Mouse (Mus musculus): ENCODE measurements around the gene Ada. TPM values are rescaled to one million over a fixed set of nuclear protein-coding genes. Genes with fewer than 3 reads are reported as not detected.
"Not testable (repeated sequence)": the region's sequence is repeated elsewhere in the genome, so short reads cannot be mapped to it uniquely, and the experiment has no call there.

Ada gene
- total RNA-seq, 2 experiments from 2014 or later, result 0.25 to 0.79 TPM

DNA sequence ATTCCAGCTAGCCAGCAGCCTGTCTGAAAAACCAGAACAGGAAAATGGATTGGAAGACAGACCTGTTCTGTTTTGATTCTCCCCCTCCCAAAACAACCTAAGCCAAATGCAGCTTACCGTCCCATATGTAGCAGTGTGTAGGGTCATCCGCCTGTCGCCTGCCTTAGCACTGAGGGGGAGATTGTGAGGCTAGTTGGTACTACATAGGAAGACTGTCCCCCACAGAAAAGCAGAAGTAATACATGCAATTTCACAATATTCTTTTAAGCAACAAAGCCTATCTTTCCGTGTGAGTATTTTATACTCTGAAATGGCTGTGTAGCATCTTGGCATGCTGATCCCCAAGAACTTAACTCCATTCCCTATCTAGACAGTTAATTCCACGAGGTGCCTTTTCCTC is 47.1 kb downstream of the Ada start:
- no peak for DNase-seq
- intact Hi-C loops (cut with DNase I), result no loop called here

DNA sequence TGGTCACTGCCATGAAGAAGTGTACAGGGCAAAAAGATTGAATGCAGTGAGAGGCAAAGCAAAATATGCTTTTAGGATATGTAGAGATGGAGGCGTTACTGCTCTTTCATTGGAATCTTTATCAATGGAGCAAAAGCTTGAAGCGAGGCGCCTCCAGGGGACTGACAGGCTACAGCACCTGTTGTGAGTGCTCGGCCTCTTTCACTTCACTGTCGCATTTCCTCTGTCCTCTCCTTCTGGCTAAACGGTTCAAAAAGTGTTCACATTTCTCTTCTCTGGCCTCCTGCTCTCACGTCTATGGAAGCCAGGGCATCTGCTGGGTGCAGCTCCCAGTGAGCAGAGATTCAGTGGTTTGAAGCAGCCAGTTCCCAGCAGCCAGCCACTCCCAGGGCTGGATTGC is 47.6 kb downstream of the Ada start:
- no peak for DNase-seq
- intact Hi-C loops (cut with DNase I), result no loop called here

DNA sequence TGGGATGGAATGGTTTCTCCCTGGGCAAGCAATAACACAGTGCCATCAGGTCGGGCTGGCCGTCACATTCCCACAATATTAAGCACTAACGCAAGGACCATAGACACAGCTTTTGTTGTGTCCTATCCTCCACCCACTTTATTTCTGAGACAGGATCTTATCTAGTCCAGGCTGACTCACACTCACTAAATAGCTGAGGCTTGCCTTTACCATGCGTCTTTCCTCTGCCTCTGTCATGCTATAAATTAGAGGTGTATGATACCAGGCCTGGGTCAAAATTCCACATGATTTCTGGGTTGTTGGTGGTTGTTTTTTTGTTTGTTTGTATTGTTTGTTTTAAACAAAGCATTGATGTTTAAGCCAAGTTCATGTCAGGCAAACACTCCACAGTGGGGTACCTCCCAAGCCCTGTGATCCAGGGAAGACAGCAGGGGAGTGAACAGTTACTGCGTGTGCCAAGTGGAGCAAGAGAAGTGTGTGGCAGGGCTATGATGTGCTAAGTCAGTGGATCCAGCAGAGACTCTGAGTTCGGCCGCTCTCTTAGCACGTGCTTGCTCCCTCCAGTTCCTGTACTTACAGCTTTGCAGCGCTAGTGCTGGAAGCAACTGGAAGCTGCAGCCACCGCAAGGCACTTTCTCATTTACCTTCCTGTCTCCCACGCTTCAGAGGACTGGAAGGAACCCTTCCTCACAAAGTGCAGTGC is 50.8 kb downstream of the Ada start:
- no peak for DNase-seq
- intact Hi-C loops (cut with DNase I), result loop anchor here (2.0 kb wide), 1 partner anchor 14 kb away; no protein-coding TSS in a partner anchor

DNA sequence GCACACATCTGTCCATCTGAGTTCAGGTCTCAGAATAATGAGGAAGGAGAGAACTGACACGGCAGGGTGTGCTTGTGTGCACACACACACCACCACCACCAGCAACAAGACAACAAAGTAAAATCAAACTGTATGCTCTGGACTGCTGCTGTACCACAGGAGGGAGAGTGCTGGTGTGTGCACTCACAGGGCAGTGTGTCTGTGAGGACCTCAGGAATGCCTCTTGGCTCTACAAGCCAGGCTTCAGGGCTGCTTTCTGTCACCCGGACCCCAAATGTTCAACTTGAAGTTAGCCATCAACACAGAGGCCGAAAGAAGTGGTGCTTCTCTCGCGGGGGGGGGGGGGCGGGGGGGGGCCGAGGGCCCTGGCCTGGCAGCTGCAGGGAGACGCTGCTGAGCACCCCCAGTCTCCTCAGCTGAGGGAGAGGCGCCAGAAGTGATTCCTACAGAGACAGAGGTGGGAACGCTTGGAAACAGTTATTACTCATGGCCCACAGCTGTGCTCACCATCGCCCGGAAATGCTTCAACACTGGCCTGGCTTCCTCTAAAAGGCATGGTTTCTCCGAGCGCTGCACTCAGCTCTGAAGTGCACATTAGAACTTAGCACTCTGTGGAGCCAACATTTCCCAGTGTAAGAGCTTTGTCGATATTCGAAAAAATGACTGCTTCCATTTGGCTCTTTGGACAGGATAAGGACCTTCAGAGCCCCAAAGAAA is 52.1 kb downstream of the Ada start:
- intact Hi-C loops (cut with DNase I), result loop anchor here (2.0 kb wide), 1 partner anchor 15 kb away; no protein-coding TSS in a partner anchor
- DNase-seq, result peak; percentile 45 to 47

DNA sequence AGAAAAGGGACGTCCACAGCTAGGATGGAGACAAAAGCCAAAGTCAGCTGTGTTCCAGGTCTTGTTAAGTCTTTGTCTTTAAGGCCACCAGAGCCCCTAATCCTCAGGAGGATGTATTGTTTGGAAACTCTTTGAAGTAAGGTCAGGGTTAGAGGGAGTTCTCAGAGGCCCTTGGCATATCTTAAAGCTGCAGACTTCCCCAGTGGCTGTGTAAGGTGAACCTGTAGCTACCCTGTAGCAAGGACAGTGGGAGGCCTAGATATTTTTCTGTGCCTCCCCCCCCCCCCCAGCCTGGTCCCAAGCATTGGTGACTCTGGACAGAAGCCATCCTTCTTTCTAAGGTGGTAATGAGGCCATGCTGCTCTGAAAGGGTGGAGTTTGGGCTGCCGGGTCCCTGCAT is 53.3 kb downstream of the Ada start:
- intact Hi-C loops (cut with DNase I), result no loop called here
- DNase-seq, result no peak

DNA sequence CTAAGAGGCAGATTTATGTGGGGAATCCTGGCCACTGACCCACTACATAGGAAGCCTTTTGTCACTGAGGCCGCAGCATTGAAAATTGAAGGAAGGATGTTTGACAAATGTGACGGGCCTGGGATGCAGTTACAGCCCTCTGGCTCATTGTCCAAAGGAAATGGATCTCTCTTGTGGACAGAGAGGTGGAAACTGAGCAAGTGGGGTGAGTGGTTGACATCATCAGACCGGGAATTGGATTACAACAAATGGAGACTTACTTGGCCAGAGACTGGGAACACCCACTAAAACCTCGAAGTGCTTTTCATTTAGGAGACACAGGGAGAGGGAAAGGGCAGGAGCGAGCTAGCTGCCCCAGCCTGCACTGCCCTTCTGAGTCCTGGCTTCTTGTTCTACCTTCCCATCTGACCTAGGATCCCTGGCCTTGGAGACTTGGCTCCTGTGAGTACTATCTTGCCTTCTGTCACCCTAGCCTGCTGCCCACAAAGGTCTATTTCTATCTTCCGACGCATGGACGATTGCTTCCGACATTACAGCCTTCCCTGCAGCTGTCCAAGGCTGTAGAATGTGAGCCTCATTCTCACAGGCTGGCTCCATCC is 56.2 kb downstream of the Ada start:
- no peak for DNase-seq
- intact Hi-C loops (cut with DNase I), result loop anchor here (5.0 kb wide), 1 partner anchor 37 kb away; the partner anchor contains the start of gene Pkig

DNA sequence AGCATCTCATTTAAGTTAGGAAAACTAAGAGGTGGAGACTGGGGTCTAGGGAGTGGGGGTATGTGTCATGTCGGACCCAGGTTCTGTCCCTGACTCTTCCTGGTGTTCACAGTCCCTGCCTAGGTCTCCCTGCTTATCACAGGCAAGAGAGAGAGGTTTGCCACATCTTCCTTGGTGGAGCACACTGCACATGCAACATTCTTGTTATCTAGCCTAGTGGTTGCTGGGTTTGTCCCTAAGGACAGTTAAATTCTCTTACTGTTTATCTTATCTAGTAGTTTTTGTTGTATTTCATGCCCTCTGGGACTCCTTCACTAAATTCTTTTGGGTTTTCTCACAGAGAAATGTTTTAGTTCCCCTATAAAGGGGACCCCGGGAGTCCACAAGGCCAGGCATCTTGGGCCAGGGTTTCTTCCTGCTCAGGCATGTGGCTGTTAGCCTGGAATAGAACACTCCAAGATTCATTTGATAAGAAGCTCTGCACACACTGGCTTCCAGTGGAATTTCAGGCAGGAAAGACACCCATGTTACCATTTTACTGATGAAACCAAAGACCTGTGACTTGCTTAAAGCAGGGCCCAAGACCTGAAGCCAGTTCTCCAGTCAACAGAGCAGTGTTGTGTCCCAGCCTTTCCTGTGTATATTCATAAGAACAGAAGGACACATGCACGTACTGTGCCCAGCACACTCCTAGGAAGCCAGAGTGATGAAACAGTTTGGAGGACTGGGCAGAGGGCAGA is 57.0 kb downstream of the Ada start:
- intact Hi-C loops (cut with DNase I), result loop anchor here (5.0 kb wide), 1 partner anchor 36 kb away; the partner anchor contains the start of gene Pkig
- DNase-seq, result no peak

DNA sequence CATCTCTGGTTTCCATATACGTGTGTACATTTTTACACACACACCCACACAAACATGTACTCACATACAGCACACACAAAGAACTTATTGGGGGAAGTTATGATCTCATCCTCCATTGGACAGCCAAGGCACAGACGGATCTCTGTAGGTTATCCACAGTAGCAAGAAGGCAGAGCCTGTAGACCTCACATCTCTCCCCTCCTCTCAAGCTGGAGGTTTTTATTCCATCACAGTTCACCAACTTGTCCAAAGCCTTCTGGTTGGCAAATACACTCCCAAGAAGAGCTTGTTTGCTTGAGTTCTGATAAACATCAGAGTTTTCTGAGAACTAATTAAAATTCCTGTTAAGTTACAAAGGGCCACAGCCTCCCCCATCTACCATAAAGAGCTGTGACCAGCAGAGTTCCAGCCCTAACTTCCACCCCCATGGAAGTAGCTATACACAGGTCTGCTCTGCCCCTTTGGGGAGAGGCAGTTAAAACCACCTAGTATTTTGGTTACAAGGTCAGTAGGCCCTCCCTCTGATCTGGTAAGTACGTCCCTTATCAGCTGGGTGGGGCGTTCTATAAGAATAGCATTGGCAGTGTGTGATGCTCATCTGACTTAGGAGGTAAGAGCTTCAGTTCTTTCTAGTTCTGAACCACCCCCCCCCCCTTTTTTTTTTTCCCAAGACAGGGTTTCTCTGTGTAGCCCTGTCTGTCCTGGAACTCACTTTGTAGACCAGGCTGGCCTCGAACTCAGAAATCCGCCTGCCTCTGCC is 58.0 kb downstream of the Ada start:
- DNase-seq, result no peak
- intact Hi-C loops (cut with DNase I), result loop anchor here (5.0 kb wide), 1 partner anchor 35 kb away; the partner anchor contains the start of gene Pkig

DNA sequence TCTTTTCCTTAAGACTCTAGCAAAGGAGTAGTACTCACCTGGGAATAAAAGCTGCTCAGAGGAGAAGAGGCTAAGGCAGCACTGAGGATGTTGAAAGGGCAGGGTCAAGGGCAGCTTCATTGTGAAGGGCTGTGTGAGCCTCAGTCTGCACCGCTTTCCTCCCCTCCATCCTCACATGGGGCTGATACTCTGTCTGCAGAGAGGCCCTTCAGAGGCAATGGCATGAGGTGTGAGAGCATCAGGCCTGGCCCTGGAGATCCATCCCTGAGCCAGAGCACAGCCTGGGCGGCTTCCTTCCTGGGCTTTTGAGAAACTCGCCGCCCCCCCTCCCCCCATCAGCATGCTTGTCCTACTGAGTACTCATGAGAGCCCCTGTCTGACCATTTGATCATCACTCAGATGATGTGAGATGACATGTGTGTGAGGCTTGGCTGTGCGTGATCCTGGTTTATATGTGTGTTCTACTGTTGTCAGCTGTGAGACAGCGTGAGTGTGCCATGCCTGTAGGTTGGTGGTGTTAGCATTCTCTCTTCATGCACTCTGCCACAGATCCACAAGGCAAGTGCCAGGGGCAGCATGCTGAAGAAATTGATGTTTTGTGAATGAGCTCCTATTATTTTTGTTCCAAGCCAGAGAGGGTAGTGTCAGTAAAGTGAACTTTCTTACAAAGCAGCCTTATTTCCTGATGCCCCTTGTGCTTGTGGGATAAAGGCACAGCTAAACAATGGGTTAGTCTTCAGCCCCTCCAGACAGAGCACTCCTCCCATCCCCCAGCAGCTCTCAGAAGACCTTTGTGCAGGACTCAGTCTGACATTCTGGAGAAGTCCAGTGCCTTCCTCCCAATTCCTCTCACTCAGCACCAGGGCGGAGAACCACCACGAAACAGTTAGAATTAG is 59.4 kb downstream of the Ada start:
- no peak for DNase-seq
- intact Hi-C loops (cut with DNase I), result loop anchor here (5.0 kb wide), 1 partner anchor 33 kb away; the partner anchor contains the start of gene Pkig

DNA sequence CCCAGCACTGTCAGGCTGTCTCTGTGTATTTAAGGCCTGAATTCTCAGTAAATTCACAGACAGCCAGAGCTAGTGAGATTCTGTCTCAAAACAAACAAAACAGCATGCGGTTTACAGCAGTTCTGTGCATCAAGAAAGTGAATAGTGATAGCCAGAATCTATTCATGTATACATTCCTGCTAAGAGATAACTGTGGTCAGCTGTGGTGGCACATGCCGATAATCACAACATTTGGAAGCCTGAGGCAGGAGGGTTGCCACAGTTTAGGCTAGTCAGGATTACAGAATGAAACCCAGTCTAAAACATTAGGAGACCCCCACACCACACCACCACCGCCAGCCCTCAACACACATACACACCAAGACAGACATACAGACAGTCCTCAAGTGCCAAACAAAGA is 60.3 kb downstream of the Ada start:
- DNase-seq, result no peak
- intact Hi-C loops (cut with DNase I), result loop anchor here (5.0 kb wide), 1 partner anchor 32 kb away; the partner anchor contains the start of gene Pkig

DNA sequence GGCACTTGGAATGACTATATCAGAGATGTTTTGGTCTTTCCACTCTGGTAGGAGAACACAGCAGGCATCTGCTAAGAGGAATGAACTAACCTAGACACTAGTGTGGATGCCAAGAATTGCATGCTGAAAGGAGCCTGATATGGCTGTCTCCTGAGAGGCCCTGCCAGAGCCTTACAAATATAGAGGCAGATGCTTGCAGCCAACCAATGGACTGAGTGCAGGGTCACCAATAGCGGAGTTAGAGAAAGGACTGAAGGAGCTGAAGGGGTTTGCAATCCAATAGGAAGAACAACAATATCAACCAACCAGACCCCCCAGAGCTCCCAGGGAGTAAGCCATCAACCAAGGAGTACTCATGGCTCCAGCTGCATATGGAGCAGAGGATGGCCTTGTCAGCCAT is 61.7 kb downstream of the Ada start:
- intact Hi-C loops (cut with DNase I); DNase-seq: not testable (repeated sequence)

DNA sequence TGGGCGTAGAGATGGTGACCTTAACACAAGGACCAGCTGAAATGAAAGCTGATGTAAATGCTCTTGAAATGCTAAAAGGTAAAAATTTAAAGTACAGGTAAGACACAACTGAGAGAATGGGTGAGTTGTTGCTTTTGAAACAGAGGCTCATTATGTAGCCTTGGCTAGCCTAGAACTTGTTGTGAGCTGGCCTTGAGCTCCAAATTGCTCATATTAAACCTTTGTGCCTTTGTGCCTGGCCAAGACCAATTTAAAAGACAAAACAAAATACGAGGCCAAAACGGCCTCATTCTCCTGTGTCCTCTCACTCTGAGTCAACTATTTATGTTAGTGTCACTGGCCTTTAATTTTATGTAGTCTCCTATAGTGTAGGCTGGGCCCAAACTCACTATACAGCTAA is 63.2 kb downstream of the Ada start:
- intact Hi-C loops (cut with DNase I), result no loop called here
- DNase-seq, result no peak

DNA sequence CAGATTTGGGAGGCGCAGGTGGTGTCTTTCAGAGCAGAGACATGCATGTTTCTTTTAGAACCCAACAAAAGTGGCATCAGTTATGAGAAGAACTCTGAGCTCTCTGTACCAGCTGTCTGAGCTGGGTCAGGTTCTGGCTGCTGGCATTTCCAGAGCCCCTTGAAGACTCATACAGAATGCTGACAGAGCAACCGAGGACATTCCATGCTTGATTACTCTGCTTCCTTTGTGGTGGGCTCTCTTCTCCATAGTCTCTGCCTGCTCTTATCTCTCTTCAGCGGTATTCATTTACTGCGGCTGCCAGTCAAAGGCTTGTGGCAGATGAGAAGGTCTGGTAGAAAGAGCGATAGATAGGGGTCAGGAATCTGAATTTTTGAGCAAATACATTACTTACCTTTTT is 63.8 kb downstream of the Ada start:
- DNase-seq, result no peak
- intact Hi-C loops (cut with DNase I), result no loop called here

DNA sequence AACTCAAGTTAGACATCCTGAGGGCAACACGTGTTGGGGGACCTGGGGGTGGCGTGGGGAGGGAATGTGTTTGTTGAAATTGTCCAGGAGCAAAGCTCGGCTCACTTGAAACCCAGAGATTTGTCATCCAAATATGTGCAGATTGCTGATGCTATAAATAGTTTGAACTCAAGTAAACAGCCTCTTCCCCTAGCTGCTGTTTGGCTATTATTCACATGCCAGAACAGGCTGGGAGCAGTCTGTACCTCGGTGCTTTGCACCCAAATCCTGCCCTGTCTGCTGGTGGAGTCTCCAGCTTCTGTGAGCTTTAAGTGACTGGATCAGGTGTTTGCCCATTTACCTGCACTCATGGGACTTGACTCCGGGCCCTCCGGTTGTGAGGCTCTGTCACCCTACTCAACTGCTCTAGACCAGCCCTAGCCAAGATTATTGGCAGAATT is 64.3 kb downstream of the Ada start:
- DNase-seq, result peak; percentile 24 to 50
- intact Hi-C loops (cut with DNase I), result no loop called here

DNA sequence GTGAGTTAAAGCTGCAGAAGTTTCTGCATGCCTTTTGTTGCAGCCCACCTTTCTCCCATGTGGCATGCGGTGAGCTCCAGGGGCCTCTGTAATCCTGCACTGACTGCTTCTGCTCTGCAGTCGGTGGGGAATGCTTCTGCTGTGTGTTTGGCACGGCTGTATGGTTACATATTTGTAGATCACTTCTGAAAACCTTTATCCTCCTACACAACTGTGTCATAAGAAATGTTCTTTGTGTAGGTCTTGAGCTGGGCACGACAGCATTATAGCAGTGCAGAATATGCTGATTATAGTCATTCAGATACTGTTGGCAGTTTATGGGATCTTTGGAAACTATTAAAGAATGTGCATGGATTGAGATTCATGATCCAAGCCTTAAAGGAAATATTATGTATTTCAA is 64.8 kb downstream of the Ada start:
- no peak for DNase-seq
- intact Hi-C loops (cut with DNase I), result no loop called here

DNA sequence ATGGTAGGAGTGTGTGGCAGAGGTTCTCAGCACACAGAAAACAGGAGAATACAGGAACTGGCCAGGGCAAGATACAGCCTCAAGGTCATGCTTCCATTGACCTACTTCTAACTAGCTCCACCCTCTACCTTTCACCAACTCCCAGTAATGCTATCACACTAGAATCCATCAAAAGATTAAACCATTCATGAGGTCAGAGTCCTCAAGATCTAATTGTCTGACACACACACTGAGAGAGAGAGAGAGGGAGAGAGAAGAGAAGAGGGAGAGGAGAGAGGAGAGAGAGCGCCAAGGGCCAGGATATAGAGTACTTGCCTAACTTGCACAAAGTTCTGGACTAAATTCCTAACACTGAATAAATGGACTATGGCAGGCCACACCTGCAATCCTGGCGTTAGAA is 67.7 kb downstream of the Ada start:
- DNase-seq, result no peak
- intact Hi-C loops (cut with DNase I), result no loop called here

DNA sequence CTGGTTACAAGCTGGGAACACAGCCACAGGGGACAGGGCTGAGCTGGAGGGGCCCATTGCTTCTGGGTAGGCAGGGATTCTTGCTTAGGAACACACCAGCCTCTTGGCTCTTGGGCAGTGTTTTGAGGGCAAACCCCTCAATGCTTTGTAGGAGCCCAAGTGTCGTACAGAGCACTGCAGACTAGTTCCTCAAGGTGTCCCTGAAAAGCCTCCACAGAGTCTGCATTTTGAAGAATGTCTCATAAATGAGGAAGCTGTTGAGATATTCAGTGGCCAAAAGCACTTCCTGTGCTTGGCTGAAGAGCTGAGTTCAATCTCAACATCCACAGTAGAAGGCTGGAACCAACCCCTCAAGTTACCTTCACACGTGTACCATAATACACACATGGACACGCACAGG is 73.3 kb downstream of the Ada start:
- DNase-seq, result no peak
- intact Hi-C loops (cut with DNase I), result no loop called here
